Mouse (Mus musculus) myocyte (in vitro differentiated cells): ENCODE results near the gene Abhd6.

Source experiments
- CEBPB ChIP-seq: IDR thresholded peaks from 2 replicates; pipeline ENCODE4 v1.6.1; 2011; ENCODE audit warnings: mild to moderate bottlenecking, moderate library complexity; ENCODE audit not compliant: poor library complexity, insufficient read depth, severe bottlenecking
- E2F4 ChIP-seq: IDR thresholded peaks from one replicate; pipeline ENCODE4 v1.6.1; 2011; ENCODE audit warnings: mild to moderate bottlenecking, control low read depth, moderate library complexity; ENCODE audit not compliant: insufficient read depth
- MAX ChIP-seq: IDR thresholded peaks from one replicate; pipeline ENCODE4 v1.6.1; 2011; ENCODE audit warnings: low read depth, mild to moderate bottlenecking, control low read depth
- MYOG ChIP-seq, 3 experiments: IDR thresholded peaks; one replicate each; pipeline ENCODE4 v1.6.1; 2011; ENCODE audit warnings: control low read depth in 2 of 3, low read depth in 2 of 3, mild to moderate bottlenecking in 2 of 3; ENCODE audit not compliant: insufficient read length in 2 of 3, control insufficient read depth in 1 of 3, insufficient read depth in 1 of 3
- POLR2A ChIP-seq: IDR thresholded peaks from one replicate; pipeline ENCODE4 v1.6.1; 2011; ENCODE audit warnings: low read depth, mild to moderate bottlenecking, control low read depth, moderate library complexity; ENCODE audit not compliant: insufficient read length
- POLR2AphosphoS2 ChIP-seq: IDR thresholded peaks from one replicate; pipeline ENCODE4 v1.6.1; 2011; ENCODE audit warnings: low read depth, control low read depth; ENCODE audit not compliant: insufficient read length
- TCF12 ChIP-seq: IDR thresholded peaks from one replicate; pipeline ENCODE4 v1.6.1; 2011; ENCODE audit warnings: mild to moderate bottlenecking, control low read depth; ENCODE audit not compliant: poor library complexity, insufficient read depth, severe bottlenecking

GRCm38 (mm10) chr14:8038150-8038549 lies 35.4 kb downstream of the Abhd6 start:
- TF ChIP-seq POLR2A (no peak), MYOG (IDR thresholded peaks at IDR 0.05; ENCODE audit: control insufficient read depth in 1 of 3, insufficient read depth in 1 of 3, insufficient read length in 2 of 3, low read depth in 2 of 3) (no peak), POLR2AphosphoS2 (no peak), TCF12 (no peak), CEBPB (no peak), E2F4 (no peak), MAX (no peak)
